Mouse (Mus musculus): Measurements from ENCODE around the gene Myoc. TPM values are rescaled to one million over a fixed set of nuclear protein-coding genes. Genes with fewer than 3 reads are reported as not detected.
"Not testable (repeated sequence)": the region's sequence is repeated elsewhere in the genome, so short reads cannot be mapped to it uniquely, and the experiment has no call there.

Gene Myoc
- total RNA-seq (2022) = 1 to 10 TPM; 3.6 to 7.6 (median 5.2) TPM

GRCm38 (mm10) chr1:162639051-162639750 is at the start of gene Myoc:
Gene Myoc (plus strand): TSS chr1:162639155.
- no peak for DNase-seq (ENCODE audit: low spot score in 2 of 2)

GRCm38 (mm10) chr1:162589443-162589842 is 49.5 kb upstream of the Myoc start:
- DNase-seq (ENCODE audit: low spot score in 2 of 2) = no peak

- no peak for DNase-seq (ENCODE audit: low spot score in 2 of 2)
These were observed 48.4 kb upstream of the Myoc start for GRCm38 (mm10) chr1:162590415-162590997.

GRCm38 (mm10) chr1:162597379-162598102 is 41.4 kb upstream of the Myoc start:
- no peak for DNase-seq (ENCODE audit: low spot score in 2 of 2)

GRCm38 (mm10) chr1:162599617-162600016 is 39.3 kb upstream of the Myoc start:
- no peak for DNase-seq (ENCODE audit: low spot score in 2 of 2)

- DNase-seq (ENCODE audit: low spot score in 2 of 2) = no peak
These were observed 37.7 kb upstream of the Myoc start for GRCm38 (mm10) chr1:162601288-162601687.

- no peak for DNase-seq (ENCODE audit: low spot score in 2 of 2)
These were observed 30.8 kb upstream of the Myoc start for GRCm38 (mm10) chr1:162608127-162608526.

GRCm38 (mm10) chr1:162609633-162610250 is 29.2 kb upstream of the Myoc start:
- DNase-seq (ENCODE audit: low spot score in 2 of 2) = no peak

- DNase-seq (ENCODE audit: low spot score in 2 of 2) = no peak
These were observed 27.8 kb upstream of the Myoc start for GRCm38 (mm10) chr1:162611191-162611590.

GRCm38 (mm10) chr1:162615511-162615910 is 23.4 kb upstream of the Myoc start:
- peak in 1 of 2 experiments; percentile 16 for DNase-seq (ENCODE audit: low spot score in 2 of 2)

GRCm38 (mm10) chr1:162620487-162620886 is 18.5 kb upstream of the Myoc start:
- DNase-seq (ENCODE audit: low spot score in 2 of 2) = no peak

- no peak for DNase-seq (ENCODE audit: low spot score in 2 of 2)
These were observed 15.1 kb upstream of the Myoc start for GRCm38 (mm10) chr1:162623895-162624294.

- DNase-seq (ENCODE audit: low spot score in 2 of 2) = no peak
These were observed 13.7 kb upstream of the Myoc start for GRCm38 (mm10) chr1:162625229-162625628.

- not testable (repeated sequence) for DNase-seq (ENCODE audit: low spot score in 2 of 2)
These were observed 11.1 kb upstream of the Myoc start for GRCm38 (mm10) chr1:162627821-162628220.

GRCm38 (mm10) chr1:162628326-162628725 is 10.6 kb upstream of the Myoc start:
- not testable (repeated sequence) for DNase-seq (ENCODE audit: low spot score in 2 of 2)

- not testable (repeated sequence) for DNase-seq (ENCODE audit: low spot score in 2 of 2)
These were observed 3.5 kb upstream of the Myoc start for GRCm38 (mm10) chr1:162635291-162635931.

GRCm38 (mm10) chr1:162636516-162636915 is 2.4 kb upstream of the Myoc start:
- no peak for DNase-seq (ENCODE audit: low spot score in 2 of 2)

- DNase-seq (ENCODE audit: low spot score in 2 of 2) = no peak
These were observed 420 bp upstream of the Myoc start for GRCm38 (mm10) chr1:162638535-162638934.

- no peak for DNase-seq (ENCODE audit: low spot score in 2 of 2)
These were observed 906 bp downstream of the Myoc start for GRCm38 (mm10) chr1:162639861-162640260.

GRCm38 (mm10) chr1:162642591-162642990 is 3.6 kb downstream of the Myoc start:
- DNase-seq (ENCODE audit: low spot score in 2 of 2) = no peak

- DNase-seq (ENCODE audit: low spot score in 2 of 2) = peak in 1 of 2 experiments; percentile 63
These were observed 4.8 kb downstream of the Myoc start for GRCm38 (mm10) chr1:162643752-162644151.
